Mouse (Mus musculus) cortical plate, adult 2 months (tissue): Measurements from ENCODE around the gene Rad54l.

ENCODE experiments used
- CTCF ChIP-seq: fragments of 200-500 bp; IDR thresholded peaks from 2 replicates; pipeline ENCODE4 v1.5.1; 2011; ENCODE audit warnings: mild to moderate bottlenecking, control low read depth, low read length; ENCODE audit not compliant: insufficient read depth; ENCODE audit errors: extremely low read depth
- POLR2A ChIP-seq: fragments of 200-500 bp; IDR thresholded peaks from 2 replicates; pipeline ENCODE4 v1.6.1; 2011; ENCODE audit warnings: mild to moderate bottlenecking, low read length, control low read depth; ENCODE audit not compliant: insufficient read depth; ENCODE audit errors: extremely low read depth

DNA sequence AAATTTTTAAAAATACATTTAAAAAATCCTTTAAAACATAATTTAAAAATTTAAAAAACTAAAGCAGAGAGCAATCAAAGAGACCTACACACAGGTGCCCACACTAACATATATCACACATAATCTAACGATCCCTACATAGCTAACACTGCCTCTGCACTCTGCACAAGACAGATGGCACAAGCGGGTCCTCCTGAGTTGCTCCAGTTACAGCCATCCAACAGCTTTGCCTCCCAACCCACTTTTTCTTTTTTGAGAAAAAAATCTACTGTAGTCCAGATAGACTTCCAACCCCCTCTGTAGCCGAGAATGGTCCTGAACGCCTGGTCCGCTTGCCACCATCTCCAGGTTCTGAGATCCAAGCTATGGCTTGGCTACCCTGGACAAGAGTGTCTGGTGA lies 18.2 kb downstream of the Rad54l start:
- TF ChIP-seq CTCF (no peak), POLR2A (no peak)
